Mouse (Mus musculus) midbrain, embryonic 14.5 days (tissue): Measurements from ENCODE around the gene Gm3776. TPM values are rescaled to one million over a fixed set of nuclear protein-coding genes. Genes with fewer than 3 reads are reported as not detected.
"Not testable (repeated sequence)": the region's sequence is repeated elsewhere in the genome, so short reads cannot be mapped to it uniquely, and the experiment has no call there.

Experiments
- ATAC-seq: fragments of 200-750 bp; cut with Nextera tagmentation; 2 replicates; pipeline ENCODE4 v1.8.0; 2017; ENCODE audit warnings: moderate number of reproducible peaks, moderate library complexity; ENCODE audit not compliant: low FRiP score, low TSS enrichment
- DNase-seq: peaks from one replicate; pipeline ENCODE4 v3.0.0-alpha.2; 2015
- H3K27ac ChIP-seq: fragments of 300-500 bp; sonication (generic); replicated peaks from 2 replicates; pipeline ENCODE4 v1.5.1; 2014; ENCODE audit warnings: mild to moderate bottlenecking, low read depth, low read length, moderate library complexity
- H3K27me3 ChIP-seq: fragments of 300-500 bp; sonication (generic); 2 replicates; pipeline ENCODE4 v1.6.1; 2014; ENCODE audit warnings: low read length, control low read depth, mixed read lengths; ENCODE audit not compliant: control insufficient read depth, insufficient read depth
- H3K36me3 ChIP-seq: fragments of 300-500 bp; sonication (generic); 2 replicates; pipeline ENCODE4 v1.6.1; 2014; ENCODE audit warnings: low read length, control low read depth; ENCODE audit not compliant: control insufficient read depth, insufficient read depth
- H3K4me1 ChIP-seq: fragments of 300-500 bp; sonication (generic); 2 replicates; pipeline ENCODE4 v1.6.1; 2014; ENCODE audit warnings: mild to moderate bottlenecking, antibody characterized with exemption, low read length, control low read depth; ENCODE audit not compliant: control insufficient read depth, insufficient read depth
- H3K4me2 ChIP-seq: fragments of 300-500 bp; sonication (generic); 2 replicates; pipeline ENCODE4 v1.6.1; 2014; ENCODE audit warnings: mild to moderate bottlenecking, low read length, moderate library complexity
- H3K4me3 ChIP-seq: fragments of 300-500 bp; sonication (generic); replicated peaks from 2 replicates; pipeline ENCODE4 v1.5.1; 2014; ENCODE audit warnings: low read depth, low read length
- H3K9ac ChIP-seq: fragments of 300-500 bp; sonication (generic); replicated peaks from 2 replicates; pipeline ENCODE4 v1.6.1; 2014; ENCODE audit warnings: mild to moderate bottlenecking, low read length, moderate library complexity
- H3K9me3 ChIP-seq: fragments of 300-500 bp; sonication (generic); 2 replicates; pipeline ENCODE4 v1.6.1; 2016; ENCODE audit warnings: low read length, control low read depth, mixed read lengths; ENCODE audit not compliant: control insufficient read depth
- WGBS: fragments of 180-500 bp; shearing (Covaris S2); extraction: QIAGEN DNeasy Blood & Tissue Kit; methylation state at CpG from one replicate; pipeline ENCODE4 v1.1.7; 2014; 5-methylcytosine and 5-hydroxymethylcytosine counted together
- polyA plus RNA-seq: library from polyadenylated mRNA; unstranded; fragments of >200 nt; fragmentation: Nextera tagmentation; extraction: Ambion mirVana; gene quantifications from 2 replicates; pipeline ENCODE4 v1.2.1, GENCODE M21; 2014

The Gm3776 gene
- not detected in 2 replicates for polyA plus RNA-seq

- H3K27me3 ChIP-seq, H3K9me3 ChIP-seq, H3K4me3 ChIP-seq, H3K27ac ChIP-seq, H3K4me1 ChIP-seq, DNase-seq, H3K4me2 ChIP-seq, H3K36me3 ChIP-seq, H3K9ac ChIP-seq, ATAC-seq: not testable (repeated sequence)
- WGBS = 93% methylated on average over 1 of the region's 3 CpGs
Observed at GRCm38 (mm10) chr9:78256914-78257313, at the start of gene Gm3776. Gene Gm3776, plus strand, starts transcription at chr9:78257129.

- H3K36me3 ChIP-seq = no peaks in the 10 kb centered on the region
- no peak for ATAC-seq
- no peaks in the 10 kb centered on the region for H3K4me1 ChIP-seq
- 87% methylated on average over 4 of the region's 4 CpGs for WGBS
- H3K27me3 ChIP-seq = no peaks in the 10 kb centered on the region
- no peak overlapping the region for H3K9ac ChIP-seq
- no peak overlapping the region for H3K4me3 ChIP-seq
- no peaks in the 10 kb centered on the region; the same call in 1 of the 2 replicates for H3K9me3 ChIP-seq
- no peak overlapping the region for H3K4me2 ChIP-seq
- H3K27ac ChIP-seq = no peak overlapping the region
- no peak for DNase-seq
Observed at GRCm38 (mm10) chr9:78208956-78209355, 48.0 kb upstream of the Gm3776 start.

- Histone ChIP-seq H3K4me3 (no peak overlapping the region), H3K27ac (no peak overlapping the region), H3K4me1 (no peaks in the 10 kb centered on the region), H3K9ac (no peak overlapping the region), H3K9me3 (no peaks in the 10 kb centered on the region; the same call in 1 of the 2 replicates), H3K4me2 (no peak overlapping the region), H3K36me3 (no peaks in the 10 kb centered on the region), H3K27me3 (no peaks in the 10 kb centered on the region)
- 97% methylated on average over 3 of the region's 3 CpGs for WGBS
- ATAC-seq (no peak), DNase-seq (no peak)
Observed at GRCm38 (mm10) chr9:78210079-78210478, 46.9 kb upstream of the Gm3776 start.

GRCm38 (mm10) chr9:78210821-78211220, 46.1 kb upstream of the Gm3776 start:
- WGBS = 95% methylated on average over 2 of the region's 2 CpGs
- no peak overlapping the region for H3K4me2 ChIP-seq
- DNase-seq (no peak), ATAC-seq (no peak)
- H3K9ac ChIP-seq = no peak overlapping the region
- H3K36me3 ChIP-seq = no peaks in the 10 kb centered on the region
- H3K27me3 ChIP-seq = no peaks in the 10 kb centered on the region
- H3K4me3 ChIP-seq = no peak overlapping the region
- H3K9me3 ChIP-seq = no peaks in the 10 kb centered on the region; the same call in 1 of the 2 replicates
- no peaks in the 10 kb centered on the region for H3K4me1 ChIP-seq
- no peak overlapping the region for H3K27ac ChIP-seq

- H3K9me3 ChIP-seq = no peaks in the 10 kb centered on the region
- H3K4me3 ChIP-seq = no peak overlapping the region
- no peak overlapping the region for H3K27ac ChIP-seq
- H3K27me3 ChIP-seq = no peaks in the 10 kb centered on the region
- no peaks in the 10 kb centered on the region for H3K4me1 ChIP-seq
- no peak for ATAC-seq
- H3K4me2 ChIP-seq = no peak overlapping the region
- no peak overlapping the region for H3K9ac ChIP-seq
- no peak for DNase-seq
- 89% methylated on average over 3 of the region's 3 CpGs for WGBS
- H3K36me3 ChIP-seq = no peaks in the 10 kb centered on the region
Observed at GRCm38 (mm10) chr9:78211521-78211920, 45.4 kb upstream of the Gm3776 start.

- Histone ChIP-seq H3K4me2 (no peak overlapping the region), H3K36me3 (no peaks in the 10 kb centered on the region), H3K27ac (no peak overlapping the region), H3K9ac (no peak overlapping the region), H3K9me3 (no peaks in the 10 kb centered on the region), H3K27me3 (no peaks in the 10 kb centered on the region), H3K4me3 (no peak overlapping the region), H3K4me1 (no peaks in the 10 kb centered on the region)
- DNase-seq = no peak
- ATAC-seq = no peak
- 95% methylated on average over 7 of the region's 7 CpGs for WGBS
Observed at GRCm38 (mm10) chr9:78212341-78213049, 44.4 kb upstream of the Gm3776 start.

- Histone ChIP-seq H3K4me1 (no peaks in the 10 kb centered on the region), H3K4me3 (no peak overlapping the region), H3K27me3 (no peaks in the 10 kb centered on the region), H3K36me3 (no peaks in the 10 kb centered on the region), H3K27ac (no peak overlapping the region), H3K4me2 (no peak overlapping the region), H3K9me3 (peaks cover 3% of the 10 kb centered on the region; the same call in 1 of the 2 replicates), H3K9ac (no peak overlapping the region)
- no peak for ATAC-seq
- DNase-seq = no peak
- WGBS = 85% methylated on average over 4 of the region's 4 CpGs
Observed at GRCm38 (mm10) chr9:78217074-78217473, 39.9 kb upstream of the Gm3776 start.

DNA sequence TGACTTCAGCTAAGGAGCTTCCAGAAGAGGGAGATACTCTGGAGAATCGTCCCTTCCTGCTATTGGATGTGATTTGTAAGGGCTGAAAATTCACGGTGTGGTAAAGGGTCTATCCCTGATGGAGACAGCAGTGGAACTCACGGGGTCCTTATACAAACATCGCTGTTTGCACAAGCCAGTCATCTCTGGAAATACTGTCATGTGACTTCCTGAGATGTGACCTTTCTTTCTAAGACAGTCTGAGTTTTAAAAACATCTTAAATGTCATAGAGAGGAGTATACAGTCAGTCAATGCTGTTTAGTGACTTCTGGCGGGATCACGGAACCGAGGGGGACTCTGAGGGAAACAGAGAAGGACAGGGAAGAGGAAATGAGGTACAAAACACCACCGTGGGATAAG, 34.3 kb upstream of the Gm3776 start:
- H3K27ac ChIP-seq = no peak overlapping the region
- H3K9ac ChIP-seq = no peak overlapping the region
- DNase-seq (no peak), ATAC-seq (no peak)
- H3K4me3 ChIP-seq = no peak overlapping the region
- no peak overlapping the region for H3K4me2 ChIP-seq
- WGBS = 78% methylated on average over 8 of the region's 8 CpGs
- no peaks in the 10 kb centered on the region for H3K4me1 ChIP-seq
- H3K9me3 ChIP-seq = peaks cover 3% of the 10 kb centered on the region; the same call in 1 of the 2 replicates
- no peaks in the 10 kb centered on the region for H3K27me3 ChIP-seq
- no peaks in the 10 kb centered on the region for H3K36me3 ChIP-seq

- DNase-seq = no peak
- ATAC-seq = no peak
- Histone ChIP-seq H3K4me1 (no peaks in the 10 kb centered on the region), H3K9ac (no peak overlapping the region), H3K36me3 (no peaks in the 10 kb centered on the region), H3K27ac (no peak overlapping the region), H3K4me3 (no peak overlapping the region), H3K4me2 (no peak overlapping the region), H3K9me3 (peaks cover 3% of the 10 kb centered on the region; the same call in 1 of the 2 replicates), H3K27me3 (no peaks in the 10 kb centered on the region)
- WGBS = 81% methylated on average over 10 of the region's 10 CpGs
Observed at GRCm38 (mm10) chr9:78223221-78223902, 33.6 kb upstream of the Gm3776 start.
